Mouse (Mus musculus) MEL (cell line): ENCODE data around the gene Rogdi.

Experiments used
- BHLHE40 ChIP-seq: IDR thresholded peaks from 2 replicates; pipeline ENCODE4 v1.6.1; 2012; ENCODE audit warnings: low read depth, mild to moderate bottlenecking, inconsistent platforms, low read length, improper control_type of control experiment, borderline replicate concordance
- CTCF ChIP-seq, 3 experiments: IDR thresholded peaks in 2 of 3; conservative IDR thresholded peaks in 1 of 3; 2 replicates each; pipeline ENCODE4 v1.5.1; 2011 to 2012; ENCODE audit warnings: low read length in 3 of 3, low read depth in 2 of 3, mild to moderate bottlenecking in 2 of 3, improper control_type of control experiment in 1 of 3, inconsistent platforms in 1 of 3, mixed read lengths in 1 of 3, moderate library complexity in 1 of 3; ENCODE audit not compliant: control insufficient read depth in 1 of 3, insufficient read depth in 1 of 3, poor library complexity in 1 of 3, severe bottlenecking in 1 of 3
- HCFC1 ChIP-seq: IDR thresholded peaks from 2 replicates; pipeline ENCODE4 v1.6.1; 2012; ENCODE audit warnings: low read depth, mild to moderate bottlenecking, inconsistent platforms, low read length, improper control_type of control experiment, moderate library complexity
- KAT2A ChIP-seq: conservative IDR thresholded peaks from 2 replicates; pipeline ENCODE4 v1.6.1; 2012; ENCODE audit warnings: low read depth, low read length, improper control_type of control experiment, inconsistent platforms
- MAX ChIP-seq: IDR thresholded peaks from 2 replicates; pipeline ENCODE4 v1.6.1; 2011; ENCODE audit warnings: low read length, improper control_type of control experiment
- MEF2A ChIP-seq: IDR thresholded peaks from 2 replicates; pipeline ENCODE4 v1.6.1; 2014; ENCODE audit warnings: low read depth, mild to moderate bottlenecking, inconsistent platforms, low read length, improper control_type of control experiment; ENCODE audit not compliant: poor library complexity, insufficient replicate concordance, severe bottlenecking; ENCODE audit errors: extremely low read depth
- POLR2A ChIP-seq, 2 experiments: IDR thresholded peaks; 2 replicates each; pipeline ENCODE4 v1.6.1; 2011 to 2012; ENCODE audit warnings: low read length in 2 of 2, mild to moderate bottlenecking in 2 of 2, control low read depth in 1 of 2, improper control_type of control experiment in 1 of 2, low read depth in 1 of 2, moderate library complexity in 1 of 2; ENCODE audit not compliant: control insufficient read depth in 1 of 2, insufficient read depth in 1 of 2, poor library complexity in 1 of 2
- POLR2AphosphoS2 ChIP-seq: IDR thresholded peaks from 2 replicates; pipeline ENCODE4 v1.6.1; 2011; ENCODE audit warnings: low read length, improper control_type of control experiment
- POLR2AphosphoS5 ChIP-seq: IDR thresholded peaks from 2 replicates; pipeline ENCODE4 v1.6.1; 2012; ENCODE audit warnings: low read depth, borderline replicate concordance, mild to moderate bottlenecking, inconsistent platforms, low read length, moderate library complexity, mixed read lengths
- SIN3A ChIP-seq: IDR thresholded peaks from 2 replicates; pipeline ENCODE4 v1.6.1; 2012; ENCODE audit warnings: low read length, improper control_type of control experiment, inconsistent platforms
- USF1 ChIP-seq: IDR thresholded peaks from 2 replicates; pipeline ENCODE4 v1.6.1; 2014; ENCODE audit warnings: low read depth, mild to moderate bottlenecking, inconsistent platforms, low read length, improper control_type of control experiment, moderate library complexity
- ZC3H11A ChIP-seq: IDR thresholded peaks from 2 replicates; pipeline ENCODE4 v1.6.1; 2012; ENCODE audit warnings: low read depth, mild to moderate bottlenecking, inconsistent platforms, low read length, improper control_type of control experiment
- ZKSCAN1 ChIP-seq: IDR thresholded peaks from 2 replicates; pipeline ENCODE4 v1.6.1; 2012; ENCODE audit warnings: low read depth, mild to moderate bottlenecking, inconsistent platforms, low read length, improper control_type of control experiment, moderate library complexity

DNA sequence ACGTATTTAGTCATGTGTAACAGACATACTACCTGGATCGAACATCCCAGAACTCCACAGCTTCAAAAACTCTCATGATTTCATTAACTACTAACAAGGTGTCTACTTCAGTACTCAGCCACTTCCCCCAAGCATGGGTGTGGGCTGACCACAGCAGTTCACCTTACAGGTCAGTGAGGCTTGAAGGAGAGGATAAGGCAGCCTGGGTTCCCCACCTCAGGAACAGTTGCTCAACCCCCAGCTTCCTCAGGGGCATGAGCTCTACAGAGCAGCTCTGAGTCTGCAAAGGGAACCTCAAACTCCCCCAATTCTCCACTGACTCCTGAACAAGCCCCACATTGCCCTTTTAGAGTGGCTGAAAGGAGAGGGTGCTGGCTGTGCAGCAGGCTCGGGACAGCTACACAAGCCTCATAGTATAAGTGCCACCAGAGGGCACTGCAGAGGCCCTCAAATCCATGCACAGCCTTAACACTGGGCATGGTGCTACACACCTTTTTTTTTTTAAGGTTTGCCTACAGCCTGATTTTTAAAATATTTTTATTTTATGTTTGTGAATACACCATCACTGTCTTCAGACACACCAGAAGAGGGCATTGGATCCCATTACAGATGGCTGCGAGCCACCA is 33.5 kb downstream of the Rogdi start:
- no peak for TF ChIP-seq KAT2A
- no peak for TF ChIP-seq POLR2A (IDR thresholded peaks at IDR 0.05; ENCODE audit: control insufficient read depth in 1 of 2, insufficient read depth in 1 of 2, low read depth in 1 of 2, low read length in 2 of 2, poor library complexity in 1 of 2)
- TF ChIP-seq BHLHE40: no peak
- TF ChIP-seq SIN3A: no peak
- TF ChIP-seq POLR2AphosphoS5: no peak
- TF ChIP-seq POLR2AphosphoS2: no peak
- TF ChIP-seq ZC3H11A: peak; percentile 54; the same call in 1 of the 2 replicates
- peak; percentile 58 to 79 (median 74) for TF ChIP-seq CTCF (IDR thresholded peaks at IDR 0.05 in 2 of 3, conservative IDR thresholded peaks at IDR 0.05 in 1 of 3; ENCODE audit: control insufficient read depth in 1 of 3, insufficient read depth in 1 of 3, low read depth in 2 of 3, low read length in 3 of 3, poor library complexity in 1 of 3, severe bottlenecking in 1 of 3)
- no peak for TF ChIP-seq MEF2A
- no peak for TF ChIP-seq HCFC1
- no peak for TF ChIP-seq MAX
- TF ChIP-seq ZKSCAN1: no peak
- TF ChIP-seq USF1: no peak
